Mouse (Mus musculus): ENCODE measurements around the gene Tgtp2. TPM values are rescaled to one million over a fixed set of nuclear protein-coding genes. Genes with fewer than 3 reads are reported as not detected.
"Not testable (repeated sequence)": the region's sequence is repeated elsewhere in the genome, so short reads cannot be mapped to it uniquely, and the experiment has no call there.

Gene Tgtp2
- polyA plus RNA-seq, 1 experiment from 2014 or later, result 2.8 TPM

DNA sequence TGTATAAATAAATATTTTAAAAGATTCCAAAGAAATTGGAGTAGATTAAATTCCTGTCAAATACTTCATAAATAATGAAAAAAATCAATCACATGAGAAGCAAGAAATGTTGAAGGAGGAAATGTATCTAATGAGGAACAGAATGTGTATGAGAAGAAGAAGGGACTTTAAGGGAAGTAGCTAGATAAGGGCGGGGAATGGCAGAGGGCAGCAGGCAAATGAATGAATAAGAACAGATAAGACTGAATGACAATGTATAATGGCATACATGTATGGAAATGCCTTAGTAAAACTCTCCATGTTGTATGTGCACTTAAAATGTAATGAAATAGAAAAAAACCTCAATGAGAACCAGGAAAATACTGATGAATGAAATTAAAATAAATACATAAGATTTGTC lies 4.4 kb upstream of the Tgtp2 start:
- WGBS, result 92% methylated on average over 1 of the region's 1 CpGs
- Histone ChIP-seq H3K27me3 (replicated peaks; ENCODE audit: control insufficient read depth, insufficient read depth, low read length) (no peaks in the 10 kb centered on the region), H3K4me3 (ENCODE audit: low read depth, low read length) (no peak overlapping the region), H3K4me2 (replicated peaks; ENCODE audit: low read depth) (no peak overlapping the region), H3K9ac (ENCODE audit: low read depth, low read length) (no peak overlapping the region), H3K36me3 (ENCODE audit: control insufficient read depth, insufficient read depth) (no peaks in the 10 kb centered on the region), H3K27ac (ENCODE audit: low read depth, low read length) (no peak overlapping the region), H3K4me1 (replicated peaks; ENCODE audit: control insufficient read depth, insufficient read depth, low read length) (no peaks in the 10 kb centered on the region), H3K9me3 (ENCODE audit: control insufficient read depth) (no peaks in the 10 kb centered on the region)
- TF ChIP-seq CTCF (IDR thresholded peaks at IDR 0.05; ENCODE audit: low read depth), result no peak
- no peak for ATAC-seq

- H3K27ac ChIP-seq (ENCODE audit: low read depth, low read length); ATAC-seq; H3K9me3 ChIP-seq (ENCODE audit: control insufficient read depth); H3K4me2 ChIP-seq (replicated peaks; ENCODE audit: low read depth); H3K27me3 ChIP-seq (replicated peaks; ENCODE audit: control insufficient read depth, insufficient read depth, low read length); H3K4me3 ChIP-seq (ENCODE audit: low read depth, low read length); H3K9ac ChIP-seq (ENCODE audit: low read depth, low read length); H3K36me3 ChIP-seq (ENCODE audit: control insufficient read depth, insufficient read depth); H3K4me1 ChIP-seq (replicated peaks; ENCODE audit: control insufficient read depth, insufficient read depth, low read length): not testable (repeated sequence)
- 68% methylated on average over 1 of the region's 2 CpGs for WGBS
These were observed 2.1 kb downstream of the Tgtp2 start for GRCm38 (mm10) chr11:49061865-49062264.

- not testable (repeated sequence) for H3K4me2 ChIP-seq (replicated peaks; ENCODE audit: low read depth); H3K27ac ChIP-seq (ENCODE audit: low read depth, low read length); H3K36me3 ChIP-seq (ENCODE audit: control insufficient read depth, insufficient read depth); H3K27me3 ChIP-seq (replicated peaks; ENCODE audit: control insufficient read depth, insufficient read depth, low read length); H3K4me1 ChIP-seq (replicated peaks; ENCODE audit: control insufficient read depth, insufficient read depth, low read length); ATAC-seq; H3K9ac ChIP-seq (ENCODE audit: low read depth, low read length); H3K9me3 ChIP-seq (ENCODE audit: control insufficient read depth); H3K4me3 ChIP-seq (ENCODE audit: low read depth, low read length)
- WGBS, result 57% methylated on average over 2 of the region's 3 CpGs
These were observed 3.9 kb downstream of the Tgtp2 start for GRCm38 (mm10) chr11:49060061-49060460.

DNA sequence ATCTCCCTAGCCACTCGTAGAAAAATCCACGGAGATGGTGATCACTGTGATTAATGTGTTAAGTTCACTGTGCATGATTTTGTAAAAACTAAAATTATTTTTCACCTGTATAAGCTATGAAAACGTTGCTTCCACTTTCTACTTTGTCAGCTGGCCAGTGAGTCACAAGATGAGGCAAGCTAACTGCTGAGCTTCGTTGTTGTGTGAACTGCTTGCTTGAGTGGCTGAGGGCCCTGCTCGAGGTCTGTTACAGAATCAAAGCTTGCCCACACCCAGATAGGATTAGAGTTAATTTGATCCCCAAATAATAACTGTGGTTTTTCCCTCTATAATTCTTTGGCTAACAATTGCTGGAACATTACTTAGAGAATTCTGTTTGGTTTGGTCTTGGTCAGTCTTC lies 12.1 kb downstream of the Tgtp2 start:
- H3K9ac ChIP-seq (ENCODE audit: low read depth, low read length); H3K9me3 ChIP-seq (ENCODE audit: control insufficient read depth); H3K4me2 ChIP-seq (replicated peaks; ENCODE audit: low read depth); H3K27me3 ChIP-seq (replicated peaks; ENCODE audit: control insufficient read depth, insufficient read depth, low read length); H3K4me1 ChIP-seq (replicated peaks; ENCODE audit: control insufficient read depth, insufficient read depth, low read length); H3K4me3 ChIP-seq (ENCODE audit: low read depth, low read length); H3K36me3 ChIP-seq (ENCODE audit: control insufficient read depth, insufficient read depth); H3K27ac ChIP-seq (ENCODE audit: low read depth, low read length); ATAC-seq: not testable (repeated sequence)
- WGBS, result no CpG with 5 or more reads among the region's 5 CpGs

DNA sequence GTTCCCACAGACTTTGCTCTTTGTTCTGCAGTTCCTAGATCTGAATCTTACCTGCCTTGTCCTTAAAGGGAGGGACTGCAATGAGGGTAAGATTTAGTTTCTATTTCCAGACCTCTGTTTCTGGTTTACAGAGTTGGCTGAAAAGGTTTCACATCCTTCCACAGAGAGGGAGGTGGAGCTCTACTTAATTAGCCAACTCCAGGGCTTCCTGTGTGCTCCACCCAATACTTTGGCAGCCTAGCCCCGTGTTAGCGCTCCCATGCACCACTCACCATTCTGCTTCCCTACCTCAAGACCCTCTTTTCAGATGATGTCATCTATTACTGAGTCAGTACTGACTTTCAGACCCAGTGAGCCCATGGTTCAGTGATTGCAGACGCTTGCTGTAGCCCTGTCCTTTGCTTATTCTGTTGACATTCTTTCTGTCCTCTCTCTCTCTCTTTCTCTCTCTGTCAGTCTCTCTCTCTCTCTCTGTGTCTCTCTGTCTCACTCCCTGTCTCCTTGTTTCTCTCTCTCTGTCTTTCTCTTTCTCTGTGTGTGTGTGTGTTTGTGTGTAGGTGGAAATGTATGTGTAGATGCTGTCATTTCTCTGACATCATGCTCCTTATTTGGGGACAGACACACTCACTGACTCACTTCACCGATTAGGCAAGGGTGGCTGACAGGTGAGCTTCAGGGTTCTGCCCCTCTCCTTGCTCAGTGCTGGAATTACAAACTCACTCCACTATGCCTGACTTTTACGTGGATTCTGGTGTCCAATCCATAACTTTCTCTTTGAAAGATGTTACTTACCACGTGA lies 12.7 kb downstream of the Tgtp2 start, which contains the start of gene 9930111J21Rik2:
9930111J21Rik2 (minus strand) TSS at position 150 of the 799 bp plus-strand sequence.
- H3K9me3 ChIP-seq (ENCODE audit: control insufficient read depth); H3K36me3 ChIP-seq (ENCODE audit: control insufficient read depth, insufficient read depth); H3K9ac ChIP-seq (ENCODE audit: low read depth, low read length); H3K4me1 ChIP-seq (replicated peaks; ENCODE audit: control insufficient read depth, insufficient read depth, low read length); H3K4me3 ChIP-seq (ENCODE audit: low read depth, low read length); H3K27me3 ChIP-seq (replicated peaks; ENCODE audit: control insufficient read depth, insufficient read depth, low read length); H3K4me2 ChIP-seq (replicated peaks; ENCODE audit: low read depth); ATAC-seq; H3K27ac ChIP-seq (ENCODE audit: low read depth, low read length): not testable (repeated sequence)
- WGBS, result 69% methylated on average over 1 of the region's 6 CpGs

DNA sequence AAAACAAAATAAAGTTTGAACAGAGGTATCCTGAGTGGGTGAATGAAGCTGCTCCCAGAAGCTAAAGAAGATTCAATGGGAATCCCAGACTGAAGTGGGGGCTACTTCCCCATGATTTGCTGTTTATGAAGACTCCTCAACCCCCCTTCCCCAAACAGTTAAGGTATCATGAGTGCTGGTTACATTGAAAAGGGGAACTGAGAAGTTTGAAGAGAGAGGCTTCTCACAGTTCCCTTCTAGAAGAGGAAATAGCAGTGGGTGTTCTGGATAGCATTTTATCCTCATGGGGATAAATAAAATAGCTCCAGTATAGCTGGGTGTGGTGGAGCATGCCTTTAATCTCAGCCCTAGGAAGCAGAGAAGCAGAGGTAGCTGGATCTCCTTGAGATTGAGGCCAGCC lies 13.9 kb downstream of the Tgtp2 start:
- not testable (repeated sequence) for H3K27me3 ChIP-seq (replicated peaks; ENCODE audit: control insufficient read depth, insufficient read depth, low read length)

DNA sequence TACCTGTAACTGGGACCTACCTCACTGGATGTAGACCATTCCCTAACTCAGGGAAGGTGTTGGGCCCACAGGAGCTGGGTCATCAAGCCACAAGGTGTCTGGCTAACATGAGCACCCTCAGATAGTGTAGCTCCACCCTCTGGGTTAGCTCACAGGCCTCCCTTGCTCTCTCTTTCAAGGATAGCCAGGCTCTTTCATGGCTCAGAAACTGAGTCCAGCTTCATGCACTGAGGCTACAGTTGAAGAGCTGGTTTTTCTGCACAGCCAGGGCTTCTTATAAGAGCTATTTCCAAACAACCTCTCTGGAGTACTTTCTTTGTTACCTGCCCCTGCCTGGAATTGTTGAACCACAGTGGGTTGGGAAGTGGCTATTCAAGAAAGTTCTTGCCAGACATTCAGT lies 51.9 kb downstream of the Tgtp2 start:
- H3K4me1 ChIP-seq (replicated peaks; ENCODE audit: control insufficient read depth, insufficient read depth, low read length); H3K9ac ChIP-seq (ENCODE audit: low read depth, low read length); H3K4me3 ChIP-seq (ENCODE audit: low read depth, low read length); H3K27ac ChIP-seq (ENCODE audit: low read depth, low read length); H3K27me3 ChIP-seq (replicated peaks; ENCODE audit: control insufficient read depth, insufficient read depth, low read length); H3K9me3 ChIP-seq (ENCODE audit: control insufficient read depth); H3K36me3 ChIP-seq (ENCODE audit: control insufficient read depth, insufficient read depth); H3K4me2 ChIP-seq (replicated peaks; ENCODE audit: low read depth); ATAC-seq: not testable (repeated sequence)

More for the DNA sequence above, 13.9 kb downstream of the Tgtp2 start:
- not testable (repeated sequence) for ATAC-seq; H3K4me1 ChIP-seq (replicated peaks; ENCODE audit: control insufficient read depth, insufficient read depth, low read length); H3K36me3 ChIP-seq (ENCODE audit: control insufficient read depth, insufficient read depth); H3K9ac ChIP-seq (ENCODE audit: low read depth, low read length); H3K9me3 ChIP-seq (ENCODE audit: control insufficient read depth); H3K4me3 ChIP-seq (ENCODE audit: low read depth, low read length); H3K4me2 ChIP-seq (replicated peaks; ENCODE audit: low read depth); H3K27ac ChIP-seq (ENCODE audit: low read depth, low read length)

Other genes with a start within 250 kb of the Tgtp2 start
- gene Trim41, start 246.9 kb downstream of the Tgtp2 start, polyA plus RNA-seq (2015; fragmentation: Nextera tagmentation; extraction: Ambion mirVana), result 4.0 and 4.2 TPM in 2 replicates
- 0.38 and 0.56 TPM in 2 replicates for gene Trim7, start 238.1 kb downstream of the Tgtp2 start, polyA plus RNA-seq (2015; fragmentation: Nextera tagmentation; extraction: Ambion mirVana)
- 5.0 and 5.3 TPM in 2 replicates for gene Gm12184, start 237.6 kb downstream of the Tgtp2 start, polyA plus RNA-seq (2015; fragmentation: Nextera tagmentation; extraction: Ambion mirVana)
- 14.5 and 15.0 TPM in 2 replicates for gene Irgm1, start 192.5 kb downstream of the Tgtp2 start, polyA plus RNA-seq (2015; fragmentation: Nextera tagmentation; extraction: Ambion mirVana)
- 2.7 and 3.1 TPM in 2 replicates for gene Gm5431, start 162.0 kb downstream of the Tgtp2 start, polyA plus RNA-seq (2015; fragmentation: Nextera tagmentation; extraction: Ambion mirVana)
- gene Psme2b, start 118.0 kb downstream of the Tgtp2 start, polyA plus RNA-seq (2015; fragmentation: Nextera tagmentation; extraction: Ambion mirVana), result 8.4 and 9.5 TPM in 2 replicates
- gene Olfr56, start 85.3 kb downstream of the Tgtp2 start, polyA plus RNA-seq (2015; fragmentation: Nextera tagmentation; extraction: Ambion mirVana), result 0.30 and 0.33 TPM in 2 replicates
- gene 9930111J21Rik1, start 84.8 kb downstream of the Tgtp2 start, polyA plus RNA-seq (2015; fragmentation: Nextera tagmentation; extraction: Ambion mirVana), result 0.43 and 0.48 TPM in 2 replicates
- 0.04 TPM in 1 of 2 replicates, not detected in the other for gene Gm12185, start 72.0 kb downstream of the Tgtp2 start, polyA plus RNA-seq (2015; fragmentation: Nextera tagmentation; extraction: Ambion mirVana)
- 5.2 and 5.4 TPM in 2 replicates for gene Tgtp1, start 70.0 kb downstream of the Tgtp2 start, polyA plus RNA-seq (2015; fragmentation: Nextera tagmentation; extraction: Ambion mirVana)
- gene 9930111J21Rik2, start 13.0 kb downstream of the Tgtp2 start, polyA plus RNA-seq (2015; fragmentation: Nextera tagmentation; extraction: Ambion mirVana), result 0.48 and 0.61 TPM in 2 replicates
- gene Ifi47, start 12.4 kb upstream of the Tgtp2 start, polyA plus RNA-seq (2015; fragmentation: Nextera tagmentation; extraction: Ambion mirVana), result 29.2 and 29.5 TPM in 2 replicates
- 0.04 TPM in 1 of 2 replicates, not detected in the other for gene Olfr1396, start 50.7 kb upstream of the Tgtp2 start, polyA plus RNA-seq (2015; fragmentation: Nextera tagmentation; extraction: Ambion mirVana)
- not detected in 2 replicates for gene Olfr1395, start 78.1 kb upstream of the Tgtp2 start, polyA plus RNA-seq (2015; fragmentation: Nextera tagmentation; extraction: Ambion mirVana)
- gene Olfr1394, start 90.2 kb upstream of the Tgtp2 start, polyA plus RNA-seq (2015; fragmentation: Nextera tagmentation; extraction: Ambion mirVana), result not detected in 2 replicates
- 0.75 and 0.86 TPM in 2 replicates for gene Btnl9, start 123.0 kb upstream of the Tgtp2 start, polyA plus RNA-seq (2015; fragmentation: Nextera tagmentation; extraction: Ambion mirVana)
- 8.4 TPM in 2 replicates for gene Zfp62, start 139.1 kb upstream of the Tgtp2 start, polyA plus RNA-seq (2015; fragmentation: Nextera tagmentation; extraction: Ambion mirVana)
- gene Mgat1, start 180.0 kb upstream of the Tgtp2 start, polyA plus RNA-seq (2015; fragmentation: Nextera tagmentation; extraction: Ambion mirVana), result 59.0 and 62.2 TPM in 2 replicates
- gene Olfr1393, start 214.1 kb upstream of the Tgtp2 start, polyA plus RNA-seq (2015; fragmentation: Nextera tagmentation; extraction: Ambion mirVana), result 0.16 TPM in 1 of 2 replicates, not detected in the other
- 0.08 TPM in 1 of 2 replicates, not detected in the other for gene Olfr1392, start 221.1 kb upstream of the Tgtp2 start, polyA plus RNA-seq (2015; fragmentation: Nextera tagmentation; extraction: Ambion mirVana)
- gene Olfr10, start 240.5 kb upstream of the Tgtp2 start, polyA plus RNA-seq (2015; fragmentation: Nextera tagmentation; extraction: Ambion mirVana), result not detected in 2 replicates